Mouse (Mus musculus): ENCODE data around the gene Arhgef10l.

GRCm38 (mm10) chr4:140644701-140645100 lies 21.1 kb downstream of the Arhgef10l start:
- TF ChIP-seq CTCF (IDR thresholded peaks at IDR 0.05 in 2 of 3, conservative IDR thresholded peaks at IDR 0.05 in 1 of 3; ENCODE audit: control insufficient read depth in 1 of 3, insufficient read depth in 1 of 3, low read depth in 2 of 3, low read length in 3 of 3, poor library complexity in 1 of 3, severe bottlenecking in 1 of 3) (no peak), MAX (IDR thresholded peaks at IDR 0.05; ENCODE audit: low read length) (no peak), EP300 (IDR thresholded peaks at IDR 0.05; ENCODE audit: low read depth in 1 of 2, low read length in 2 of 2) (no peak), GATA1 (IDR thresholded peaks at IDR 0.05; ENCODE audit: low read depth, low read length) (no peak)
